Mouse (Mus musculus) right cerebral cortex, postnatal 14 days (tissue): Measurements from ENCODE around the gene Gm44805.

Experiments used
- DNase-seq: peaks from one replicate; pipeline ENCODE4 v3.0.0; 2022

Gene Gm44805

GRCm38 (mm10) chr7:19628192-19628535, 53.1 kb downstream of the Gm44805 start:
- DNase-seq: no peak

- DNase-seq: no peak
Measured at GRCm38 (mm10) chr7:19627721-19628120, 53.5 kb downstream of the Gm44805 start.

GRCm38 (mm10) chr7:19623433-19623832, 57.8 kb downstream of the Gm44805 start:
- no peak for DNase-seq

- DNase-seq: no peak
Measured at GRCm38 (mm10) chr7:19622241-19622640, 59.0 kb downstream of the Gm44805 start.
